Mouse (Mus musculus): ENCODE results near the gene Nfib. TPM values are rescaled to one million over a fixed set of nuclear protein-coding genes. Genes with fewer than 3 reads are reported as not detected.

The Nfib gene
- polyA plus RNA-seq, 1 experiment: 4.1 TPM

- Histone ChIP-seq H3K4me1 (ENCODE audit: control insufficient read depth, insufficient read depth, low read length) (no peaks in the 10 kb centered on the region), H3K27ac (ENCODE audit: control insufficient read depth, insufficient read depth, low read depth, low read length, poor library complexity) (no peak overlapping the region), H3K4me3 (replicated peaks; ENCODE audit: control insufficient read depth, low read depth, low read length) (no peak overlapping the region)
- 83% methylated on average over 6 of the region's 6 CpGs for WGBS
- TF ChIP-seq CTCF (IDR thresholded peaks at IDR 0.05; ENCODE audit: control insufficient read depth, insufficient read depth, low read length) (no peak), POLR2A (IDR thresholded peaks at IDR 0.05; ENCODE audit: borderline replicate concordance, control insufficient read depth, low read depth, low read length) (no peak)
Observed at GRCm38 (mm10) chr4:82683583-82683982, 22.0 kb downstream of the Nfib start.

GRCm38 (mm10) chr4:82676104-82676503 is 29.4 kb downstream of the Nfib start:
- Histone ChIP-seq H3K4me1 (ENCODE audit: control insufficient read depth, insufficient read depth, low read length) (no peaks in the 10 kb centered on the region), H3K27ac (ENCODE audit: control insufficient read depth, insufficient read depth, low read depth, low read length, poor library complexity) (no peak overlapping the region), H3K4me3 (replicated peaks; ENCODE audit: control insufficient read depth, low read depth, low read length) (no peak overlapping the region)
- WGBS: 80% methylated on average over 2 of the region's 2 CpGs
- no peak for TF ChIP-seq CTCF (IDR thresholded peaks at IDR 0.05; ENCODE audit: control insufficient read depth, insufficient read depth, low read length)
- TF ChIP-seq POLR2A (IDR thresholded peaks at IDR 0.05; ENCODE audit: borderline replicate concordance, control insufficient read depth, low read depth, low read length): no peak

- no peaks in the 10 kb centered on the region for H3K4me1 ChIP-seq (ENCODE audit: control insufficient read depth, insufficient read depth, low read length)
- TF ChIP-seq CTCF (IDR thresholded peaks at IDR 0.05; ENCODE audit: control insufficient read depth, insufficient read depth, low read length) (no peak), POLR2A (IDR thresholded peaks at IDR 0.05; ENCODE audit: borderline replicate concordance, control insufficient read depth, low read depth, low read length) (no peak)
- H3K27ac ChIP-seq (ENCODE audit: control insufficient read depth, insufficient read depth, low read depth, low read length, poor library complexity): no peak overlapping the region
- 72% methylated on average over 3 of the region's 3 CpGs for WGBS
- H3K4me3 ChIP-seq (replicated peaks; ENCODE audit: control insufficient read depth, low read depth, low read length): no peak overlapping the region
Observed at GRCm38 (mm10) chr4:82667271-82667872, 38.2 kb downstream of the Nfib start.

- no peak overlapping the region for H3K27ac ChIP-seq (ENCODE audit: control insufficient read depth, insufficient read depth, low read depth, low read length, poor library complexity)
- no peaks in the 10 kb centered on the region for H3K4me1 ChIP-seq (ENCODE audit: control insufficient read depth, insufficient read depth, low read length)
- TF ChIP-seq POLR2A (IDR thresholded peaks at IDR 0.05; ENCODE audit: borderline replicate concordance, control insufficient read depth, low read depth, low read length): no peak
- TF ChIP-seq CTCF (IDR thresholded peaks at IDR 0.05; ENCODE audit: control insufficient read depth, insufficient read depth, low read length): no peak
- no peak overlapping the region for H3K4me3 ChIP-seq (replicated peaks; ENCODE audit: control insufficient read depth, low read depth, low read length)
- WGBS: 82% methylated on average over 7 of the region's 7 CpGs
Observed at GRCm38 (mm10) chr4:82664436-82664835, 41.1 kb downstream of the Nfib start.

- TF ChIP-seq POLR2A (IDR thresholded peaks at IDR 0.05; ENCODE audit: borderline replicate concordance, control insufficient read depth, low read depth, low read length) (no peak), CTCF (IDR thresholded peaks at IDR 0.05; ENCODE audit: control insufficient read depth, insufficient read depth, low read length) (no peak)
- H3K4me3 ChIP-seq (replicated peaks; ENCODE audit: control insufficient read depth, low read depth, low read length): no peak overlapping the region
- WGBS: 79% methylated on average over 6 of the region's 6 CpGs
- H3K4me1 ChIP-seq (ENCODE audit: control insufficient read depth, insufficient read depth, low read length): no peaks in the 10 kb centered on the region
- H3K27ac ChIP-seq (ENCODE audit: control insufficient read depth, insufficient read depth, low read depth, low read length, poor library complexity): no peak overlapping the region
Observed at GRCm38 (mm10) chr4:82663749-82664381, 41.7 kb downstream of the Nfib start.

- TF ChIP-seq POLR2A (IDR thresholded peaks at IDR 0.05; ENCODE audit: borderline replicate concordance, control insufficient read depth, low read depth, low read length): no peak
- no peak for TF ChIP-seq CTCF (IDR thresholded peaks at IDR 0.05; ENCODE audit: control insufficient read depth, insufficient read depth, low read length)
- Histone ChIP-seq H3K4me1 (ENCODE audit: control insufficient read depth, insufficient read depth, low read length) (no peaks in the 10 kb centered on the region), H3K27ac (ENCODE audit: control insufficient read depth, insufficient read depth, low read depth, low read length, poor library complexity) (no peak overlapping the region), H3K4me3 (replicated peaks; ENCODE audit: control insufficient read depth, low read depth, low read length) (no peak overlapping the region)
- 76% methylated on average over 3 of the region's 3 CpGs for WGBS
Observed at GRCm38 (mm10) chr4:82662626-82663025, 42.9 kb downstream of the Nfib start.

GRCm38 (mm10) chr4:82662222-82662621 is 43.3 kb downstream of the Nfib start:
- H3K4me3 ChIP-seq (replicated peaks; ENCODE audit: control insufficient read depth, low read depth, low read length): no peak overlapping the region
- no peak overlapping the region for H3K27ac ChIP-seq (ENCODE audit: control insufficient read depth, insufficient read depth, low read depth, low read length, poor library complexity)
- 78% methylated on average over 9 of the region's 9 CpGs for WGBS
- H3K4me1 ChIP-seq (ENCODE audit: control insufficient read depth, insufficient read depth, low read length): no peaks in the 10 kb centered on the region
- no peak for TF ChIP-seq POLR2A (IDR thresholded peaks at IDR 0.05; ENCODE audit: borderline replicate concordance, control insufficient read depth, low read depth, low read length)
- TF ChIP-seq CTCF (IDR thresholded peaks at IDR 0.05; ENCODE audit: control insufficient read depth, insufficient read depth, low read length): no peak

- no peak overlapping the region for H3K27ac ChIP-seq (ENCODE audit: control insufficient read depth, insufficient read depth, low read depth, low read length, poor library complexity)
- no peak overlapping the region for H3K4me3 ChIP-seq (replicated peaks; ENCODE audit: control insufficient read depth, low read depth, low read length)
- 82% methylated on average over 7 of the region's 7 CpGs for WGBS
- H3K4me1 ChIP-seq (ENCODE audit: control insufficient read depth, insufficient read depth, low read length): no peaks in the 10 kb centered on the region
- TF ChIP-seq POLR2A (IDR thresholded peaks at IDR 0.05; ENCODE audit: borderline replicate concordance, control insufficient read depth, low read depth, low read length): no peak
- no peak for TF ChIP-seq CTCF (IDR thresholded peaks at IDR 0.05; ENCODE audit: control insufficient read depth, insufficient read depth, low read length)
Observed at GRCm38 (mm10) chr4:82661215-82661614, 44.3 kb downstream of the Nfib start.

Data from bone marrow, adult 2 months (tissue).